Mouse (Mus musculus): Measurements from ENCODE around the gene Dbndd2. TPM values are rescaled to one million over a fixed set of nuclear protein-coding genes. Genes with fewer than 3 reads are reported as not detected.

Gene Dbndd2
- 2.1 TPM for polyA plus RNA-seq (2014; fragmentation: Illumina TruSeq; extraction: RNeasy Lipid Tissue Mini Kit (QIAGEN cat#74804); ENCODE audit: low read depth, low replicate concordance)

GRCm38 (mm10) chr2:164485681-164486257, at the start of gene Dbndd2:
TSS of gene Dbndd2 (plus strand) at chr2:164486106.

DNA sequence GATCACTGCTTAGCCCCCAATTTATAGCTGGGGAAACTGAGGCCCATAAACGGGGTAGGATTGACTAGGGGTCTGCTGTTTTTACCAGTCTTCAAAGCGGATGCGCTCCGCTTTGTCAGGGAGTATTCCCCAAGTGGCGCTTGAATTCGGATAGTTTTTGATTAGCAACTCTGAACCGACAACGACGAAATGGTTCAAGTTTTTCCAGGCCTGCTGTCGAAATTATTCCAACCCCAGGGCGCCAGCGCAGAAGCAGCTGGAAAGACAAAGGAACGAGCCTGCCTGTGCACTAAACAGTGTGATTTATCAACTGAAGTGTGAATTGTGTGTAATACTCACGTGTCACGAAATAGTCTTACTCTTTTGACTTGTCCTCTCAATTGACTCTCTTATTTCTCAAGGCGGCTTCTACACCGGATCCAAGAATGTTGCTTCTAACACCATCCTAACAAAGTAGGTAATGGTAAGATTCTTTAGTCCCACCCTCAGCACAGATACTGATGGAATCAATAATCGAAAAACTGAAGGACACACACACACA, 42.4 kb upstream of the Dbndd2 start, which contains the start of gene Sdc4:
Sdc4 (minus strand) TSS at position 428 of the 541 bp plus-strand sequence.

DNA sequence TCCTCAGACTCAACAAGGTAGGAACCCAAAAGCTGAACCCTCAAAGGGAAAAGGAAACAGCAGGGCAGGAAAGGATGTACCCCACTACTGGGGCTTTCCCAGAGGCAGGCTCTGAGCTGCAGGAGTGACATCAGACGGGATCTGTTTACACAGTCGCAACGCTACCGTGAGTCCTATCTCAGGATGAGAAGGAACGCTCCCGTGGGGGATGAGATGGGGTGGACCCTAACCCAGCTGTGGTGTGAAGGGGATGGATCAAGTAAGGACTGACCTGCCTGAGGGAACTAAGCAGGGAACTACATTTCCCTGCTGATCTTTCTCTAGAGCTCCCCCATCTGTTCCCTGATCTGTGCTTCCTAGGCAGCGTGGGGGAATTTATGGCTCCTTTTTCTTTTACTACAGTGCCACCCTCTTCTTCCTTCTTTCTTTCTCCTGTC, 29.0 kb upstream of the Dbndd2 start, which contains the start of gene Sys1:
Sys1 (plus strand) TSS at position 101 of the 437 bp plus-strand sequence.

DNA sequence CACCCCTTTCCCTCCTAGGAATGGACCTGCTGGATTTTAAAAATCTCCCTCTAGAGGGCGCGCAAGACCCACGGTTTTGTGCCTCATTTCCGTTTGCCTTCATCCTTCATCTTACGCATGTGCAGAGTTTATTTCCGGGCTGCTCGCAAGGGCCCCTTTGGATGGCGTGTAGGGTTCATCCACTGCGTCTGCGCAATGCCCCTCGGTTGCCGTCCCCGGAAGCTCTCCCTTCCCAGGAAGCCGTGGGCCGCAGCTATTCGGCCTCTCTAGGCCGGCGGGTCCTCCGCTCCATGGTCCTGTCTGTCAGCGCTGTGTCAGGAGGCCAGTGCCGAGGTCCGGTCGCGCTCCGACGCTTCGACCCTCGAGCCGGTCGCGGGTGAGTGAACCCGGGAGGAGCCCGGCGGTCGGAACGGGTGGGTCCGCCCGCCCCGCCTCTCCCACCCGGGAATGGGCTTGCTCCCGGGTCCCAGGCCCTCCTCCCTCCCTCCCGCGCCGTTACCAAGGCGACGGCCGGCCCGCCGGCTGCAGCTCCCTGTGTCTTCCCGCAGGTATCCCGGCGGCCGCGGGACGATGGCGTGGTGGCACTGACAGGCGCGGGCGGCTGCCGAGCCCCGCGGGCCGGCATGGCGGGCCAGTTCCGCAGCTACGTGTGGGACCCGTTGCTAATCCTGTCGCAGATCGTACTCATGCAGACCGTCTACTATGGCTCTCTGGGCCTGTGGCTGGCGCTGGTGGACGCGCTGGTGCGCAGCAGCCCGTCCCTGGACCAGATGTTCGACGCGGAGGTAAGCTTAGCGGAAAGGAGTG, 25.0 kb upstream of the Dbndd2 start, which contains the start of gene Gm20458:
Gm20458 (plus strand) TSS at position 223 of the 807 bp plus-strand sequence.

GRCm38 (mm10) chr2:164473624-164474023, 12.3 kb upstream of the Dbndd2 start, which contains the start of gene Trp53tg5:
TSS of gene Trp53tg5 (minus strand) at chr2:164473724.

DNA sequence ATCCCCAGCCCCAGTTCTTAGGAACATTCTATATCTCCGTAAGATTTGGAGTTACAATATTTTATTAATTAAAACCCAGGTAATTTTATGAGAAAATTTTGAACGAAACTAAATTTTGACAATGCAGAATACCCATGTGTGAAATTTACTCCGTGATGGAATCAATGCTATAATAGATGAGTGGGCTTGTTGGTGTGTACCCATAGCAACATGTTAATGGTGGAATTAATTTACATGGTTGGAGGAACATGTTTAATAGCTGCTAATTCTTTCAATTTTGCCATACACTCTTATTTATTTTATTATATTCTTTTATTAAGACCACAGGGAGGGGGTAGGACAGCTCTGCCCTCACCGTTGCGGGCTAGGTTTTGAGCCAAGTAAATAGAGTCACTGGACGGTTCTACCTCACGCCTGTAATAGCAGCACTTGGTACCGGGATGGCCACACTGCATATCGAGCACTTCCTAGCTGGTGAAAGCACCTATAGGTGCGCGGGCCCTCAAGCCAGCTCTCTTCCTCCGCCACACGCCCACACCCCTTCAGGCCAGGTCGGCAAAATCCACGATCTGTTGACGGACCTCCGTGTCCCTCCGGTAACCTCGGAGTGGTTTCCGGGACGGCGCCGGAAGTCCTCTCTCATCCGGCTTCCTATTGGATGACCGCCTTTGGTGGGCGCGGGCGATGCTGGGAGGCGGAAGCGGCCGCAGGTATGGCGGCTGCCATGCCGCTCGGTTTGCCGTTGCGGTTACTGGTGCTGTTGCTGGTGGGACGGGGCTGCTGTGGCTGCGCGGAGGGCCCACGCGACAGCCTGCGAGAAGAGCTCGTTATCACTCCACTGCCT, 11.2 kb downstream of the Dbndd2 start, which contains the start of gene Pigt:
Pigt (plus strand) TSS at position 674 of the 844 bp plus-strand sequence.

Other genes with a start within 250 kb of the Dbndd2 start
- gene Svs2, start 247.6 kb upstream of the Dbndd2 start, polyA plus RNA-seq (2014; fragmentation: Illumina TruSeq; extraction: RNeasy Lipid Tissue Mini Kit (QIAGEN cat#74804); ENCODE audit: low read depth, low replicate concordance) = not detected
- gene Svs3b, start 229.5 kb upstream of the Dbndd2 start, polyA plus RNA-seq (2014; fragmentation: Illumina TruSeq; extraction: RNeasy Lipid Tissue Mini Kit (QIAGEN cat#74804); ENCODE audit: low read depth, low replicate concordance) = not detected
- not detected for gene Svs4, start 207.6 kb upstream of the Dbndd2 start, polyA plus RNA-seq (2014; fragmentation: Illumina TruSeq; extraction: RNeasy Lipid Tissue Mini Kit (QIAGEN cat#74804); ENCODE audit: low read depth, low replicate concordance)
- not detected for gene Svs3a, start 196.8 kb upstream of the Dbndd2 start, polyA plus RNA-seq (2014; fragmentation: Illumina TruSeq; extraction: RNeasy Lipid Tissue Mini Kit (QIAGEN cat#74804); ENCODE audit: low read depth, low replicate concordance)
- gene Svs6, start 169.4 kb upstream of the Dbndd2 start, polyA plus RNA-seq (2014; fragmentation: Illumina TruSeq; extraction: RNeasy Lipid Tissue Mini Kit (QIAGEN cat#74804); ENCODE audit: low read depth, low replicate concordance) = not detected
- gene Svs5, start 153.4 kb upstream of the Dbndd2 start, polyA plus RNA-seq (2014; fragmentation: Illumina TruSeq; extraction: RNeasy Lipid Tissue Mini Kit (QIAGEN cat#74804); ENCODE audit: low read depth, low replicate concordance) = not detected
- 0.66 TPM for gene Slpi, start 97.0 kb upstream of the Dbndd2 start, polyA plus RNA-seq (2014; fragmentation: Illumina TruSeq; extraction: RNeasy Lipid Tissue Mini Kit (QIAGEN cat#74804); ENCODE audit: low read depth, low replicate concordance)
- not detected for gene Rbpjl, start 83.0 kb upstream of the Dbndd2 start, polyA plus RNA-seq (2014; fragmentation: Illumina TruSeq; extraction: RNeasy Lipid Tissue Mini Kit (QIAGEN cat#74804); ENCODE audit: low read depth, low replicate concordance)
- not detected for gene Matn4, start 80.9 kb upstream of the Dbndd2 start, polyA plus RNA-seq (2014; fragmentation: Illumina TruSeq; extraction: RNeasy Lipid Tissue Mini Kit (QIAGEN cat#74804); ENCODE audit: low read depth, low replicate concordance)
- gene Sdc4, start 42.2 kb upstream of the Dbndd2 start, polyA plus RNA-seq (2014; fragmentation: Illumina TruSeq; extraction: RNeasy Lipid Tissue Mini Kit (QIAGEN cat#74804); ENCODE audit: low read depth, low replicate concordance) = 223 TPM
- 7.8 TPM for gene Sys1, start 29.1 kb upstream of the Dbndd2 start, polyA plus RNA-seq (2014; fragmentation: Illumina TruSeq; extraction: RNeasy Lipid Tissue Mini Kit (QIAGEN cat#74804); ENCODE audit: low read depth, low replicate concordance)
- gene Gm20458, start 25.1 kb upstream of the Dbndd2 start, polyA plus RNA-seq (2014; fragmentation: Illumina TruSeq; extraction: RNeasy Lipid Tissue Mini Kit (QIAGEN cat#74804); ENCODE audit: low read depth, low replicate concordance) = not detected
- not detected for gene Trp53tg5, start 12.4 kb upstream of the Dbndd2 start, polyA plus RNA-seq (2014; fragmentation: Illumina TruSeq; extraction: RNeasy Lipid Tissue Mini Kit (QIAGEN cat#74804); ENCODE audit: low read depth, low replicate concordance)
- gene Pigt, start 11.4 kb downstream of the Dbndd2 start, polyA plus RNA-seq (2014; fragmentation: Illumina TruSeq; extraction: RNeasy Lipid Tissue Mini Kit (QIAGEN cat#74804); ENCODE audit: low read depth, low replicate concordance) = 7.5 TPM
- not detected for gene Wfdc2, start 76.3 kb downstream of the Dbndd2 start, polyA plus RNA-seq (2014; fragmentation: Illumina TruSeq; extraction: RNeasy Lipid Tissue Mini Kit (QIAGEN cat#74804); ENCODE audit: low read depth, low replicate concordance)
- gene Spint3, start 87.4 kb downstream of the Dbndd2 start, polyA plus RNA-seq (2014; fragmentation: Illumina TruSeq; extraction: RNeasy Lipid Tissue Mini Kit (QIAGEN cat#74804); ENCODE audit: low read depth, low replicate concordance) = not detected
- gene Wfdc6a, start 99.3 kb downstream of the Dbndd2 start, polyA plus RNA-seq (2014; fragmentation: Illumina TruSeq; extraction: RNeasy Lipid Tissue Mini Kit (QIAGEN cat#74804); ENCODE audit: low read depth, low replicate concordance) = not detected
- not detected for gene Eppin, start 107.5 kb downstream of the Dbndd2 start, polyA plus RNA-seq (2014; fragmentation: Illumina TruSeq; extraction: RNeasy Lipid Tissue Mini Kit (QIAGEN cat#74804); ENCODE audit: low read depth, low replicate concordance)
- gene Wfdc6b, start 127.4 kb downstream of the Dbndd2 start, polyA plus RNA-seq (2014; fragmentation: Illumina TruSeq; extraction: RNeasy Lipid Tissue Mini Kit (QIAGEN cat#74804); ENCODE audit: low read depth, low replicate concordance) = not detected
- not detected for gene Wfdc8, start 127.5 kb downstream of the Dbndd2 start, polyA plus RNA-seq (2014; fragmentation: Illumina TruSeq; extraction: RNeasy Lipid Tissue Mini Kit (QIAGEN cat#74804); ENCODE audit: low read depth, low replicate concordance)
- 0.37 TPM for gene Wfdc16, start 152.7 kb downstream of the Dbndd2 start, polyA plus RNA-seq (2014; fragmentation: Illumina TruSeq; extraction: RNeasy Lipid Tissue Mini Kit (QIAGEN cat#74804); ENCODE audit: low read depth, low replicate concordance)
- gene Wfdc10, start 169.9 kb downstream of the Dbndd2 start, polyA plus RNA-seq (2014; fragmentation: Illumina TruSeq; extraction: RNeasy Lipid Tissue Mini Kit (QIAGEN cat#74804); ENCODE audit: low read depth, low replicate concordance) = not detected
- not detected for gene Wfdc9, start 170.5 kb downstream of the Dbndd2 start, polyA plus RNA-seq (2014; fragmentation: Illumina TruSeq; extraction: RNeasy Lipid Tissue Mini Kit (QIAGEN cat#74804); ENCODE audit: low read depth, low replicate concordance)
- not detected for gene Wfdc11, start 188.0 kb downstream of the Dbndd2 start, polyA plus RNA-seq (2014; fragmentation: Illumina TruSeq; extraction: RNeasy Lipid Tissue Mini Kit (QIAGEN cat#74804); ENCODE audit: low read depth, low replicate concordance)
- gene Wfdc13, start 199.0 kb downstream of the Dbndd2 start, polyA plus RNA-seq (2014; fragmentation: Illumina TruSeq; extraction: RNeasy Lipid Tissue Mini Kit (QIAGEN cat#74804); ENCODE audit: low read depth, low replicate concordance) = not detected
- gene Spint4, start 212.4 kb downstream of the Dbndd2 start, polyA plus RNA-seq (2014; fragmentation: Illumina TruSeq; extraction: RNeasy Lipid Tissue Mini Kit (QIAGEN cat#74804); ENCODE audit: low read depth, low replicate concordance) = not detected
- not detected for gene Spint5, start 229.2 kb downstream of the Dbndd2 start, polyA plus RNA-seq (2014; fragmentation: Illumina TruSeq; extraction: RNeasy Lipid Tissue Mini Kit (QIAGEN cat#74804); ENCODE audit: low read depth, low replicate concordance)